Mouse (Mus musculus) testis, postnatal 14 days (tissue): ENCODE measurements at regions not wholly inside any gene's neighbourhood (a gene's known extent, or its start where the extent isn't known, plus 50 kb on each side); places are given as distances from the start of the nearest gene placed in this dataset.

Experiments
- DNase-seq: peaks from one replicate; pipeline ENCODE4 v3.0.0; 2021; ENCODE audit warnings: low spot score

DNA sequence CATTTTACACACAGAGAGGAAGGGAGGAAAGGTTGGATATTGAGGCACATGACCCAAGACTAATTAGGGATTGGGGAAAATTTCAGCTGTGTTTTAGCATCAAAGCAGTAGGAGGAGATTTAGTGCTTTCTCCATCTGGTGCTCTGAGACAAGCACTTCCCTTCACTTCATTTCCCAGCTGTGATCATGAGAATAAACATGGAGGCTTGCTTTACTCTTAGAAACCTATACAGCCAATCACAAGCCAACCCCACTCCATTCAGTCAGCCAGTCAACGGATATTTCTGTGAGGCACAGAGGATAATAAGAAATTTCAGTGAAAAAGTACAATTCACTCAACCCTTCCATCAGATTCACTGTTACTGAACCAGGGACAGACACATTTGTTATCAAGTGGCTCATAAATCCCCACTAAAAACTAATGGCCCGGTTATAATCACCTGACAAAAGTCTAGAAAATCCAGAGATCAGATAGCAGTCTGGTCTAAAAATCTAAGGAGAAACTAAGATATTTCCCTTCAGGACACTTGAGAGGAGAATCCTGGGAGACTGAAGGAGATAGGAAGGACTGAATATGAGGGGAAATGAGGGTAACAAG is 249.7 kb upstream of the Map3k7 start:
- no peak for DNase-seq

DNA sequence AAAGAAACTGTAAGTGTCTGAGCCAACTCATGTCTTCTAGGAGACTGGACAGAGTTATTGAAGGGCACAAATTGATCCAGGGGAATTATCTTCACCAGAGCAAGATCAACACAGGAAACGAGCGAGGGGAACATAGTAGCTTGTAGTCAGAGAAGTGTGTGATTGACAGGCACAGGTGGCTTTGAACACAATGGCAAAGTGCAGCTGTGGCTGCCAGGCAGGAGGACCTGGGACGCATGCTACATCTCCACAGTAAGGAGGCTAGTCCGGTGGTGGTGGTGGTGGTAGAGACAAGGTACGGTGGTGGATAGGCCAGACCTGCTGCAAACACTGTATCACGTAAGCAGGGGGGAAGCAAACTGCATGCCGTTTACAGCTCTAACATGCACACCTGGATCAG is 240.4 kb upstream of the Map3k7 start:
- peak; percentile 41 for DNase-seq

DNA sequence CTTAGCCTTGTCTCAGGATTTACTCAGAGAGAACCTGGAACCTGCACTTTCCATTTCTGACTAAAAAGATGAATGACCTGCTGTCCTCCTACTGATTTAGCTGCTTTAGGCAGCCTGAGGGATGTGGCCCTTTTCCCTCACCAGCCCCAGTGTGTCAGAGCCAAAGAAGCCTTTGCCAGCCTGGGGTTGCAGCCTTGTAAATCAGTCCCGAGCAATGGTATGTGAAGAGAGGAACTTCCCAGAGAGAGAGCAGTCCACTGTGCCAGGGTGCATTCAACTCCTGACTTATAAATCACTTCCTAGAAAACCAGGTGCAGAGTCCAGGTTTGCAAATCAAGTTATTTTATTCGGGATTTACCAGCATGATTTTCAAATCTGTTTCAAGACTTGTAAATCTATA is 239.5 kb upstream of the Map3k7 start:
- no peak for DNase-seq

DNA sequence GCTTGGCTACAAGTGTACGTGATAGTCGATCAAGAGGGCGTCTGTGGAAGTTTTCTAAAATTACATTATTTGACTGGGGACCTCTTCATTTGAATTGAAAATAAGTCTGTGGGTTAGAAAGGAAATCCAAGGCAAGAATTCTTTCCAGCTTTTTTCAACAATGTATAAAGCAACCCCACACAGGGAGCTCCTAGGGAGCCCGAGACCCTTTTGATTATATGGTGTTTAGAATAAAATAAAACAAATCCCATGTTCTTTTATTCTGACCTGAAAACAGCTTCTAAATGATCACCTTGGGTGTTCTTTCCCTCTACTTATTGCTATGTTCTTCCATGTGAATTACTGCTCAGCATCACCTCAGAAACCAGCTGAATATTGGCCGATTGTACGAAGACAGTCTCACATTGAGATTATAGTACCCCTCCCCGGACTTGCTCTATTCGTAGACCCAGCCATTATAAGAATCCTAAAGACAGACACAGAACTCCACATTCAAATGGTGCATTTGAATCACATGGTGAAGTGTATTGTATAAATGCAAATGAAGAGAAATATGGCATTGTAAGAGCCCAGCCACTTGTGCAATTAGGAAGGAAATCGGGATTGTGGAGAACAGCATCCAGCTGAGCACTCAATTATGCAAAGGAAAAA is 236.3 kb upstream of the Map3k7 start:
- DNase-seq, result no peak

DNA sequence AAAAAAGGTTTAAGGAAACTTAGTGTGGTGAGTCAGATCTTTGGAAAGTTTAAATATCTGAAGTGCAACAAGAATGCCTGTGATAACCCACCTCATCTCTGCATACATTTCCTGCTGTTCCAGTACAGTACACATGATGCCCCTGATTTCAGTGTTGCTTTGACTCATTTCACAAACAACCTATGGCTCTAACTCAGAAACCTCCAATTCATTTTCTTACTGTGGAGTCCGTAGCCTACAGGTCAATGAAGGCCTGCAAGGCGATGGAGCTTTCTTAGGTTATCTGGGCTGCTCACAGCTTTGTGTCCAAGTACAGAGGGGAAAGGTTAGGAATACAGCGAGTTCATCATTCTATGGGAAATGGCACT is 235.8 kb upstream of the Map3k7 start:
- DNase-seq, result no peak

DNA sequence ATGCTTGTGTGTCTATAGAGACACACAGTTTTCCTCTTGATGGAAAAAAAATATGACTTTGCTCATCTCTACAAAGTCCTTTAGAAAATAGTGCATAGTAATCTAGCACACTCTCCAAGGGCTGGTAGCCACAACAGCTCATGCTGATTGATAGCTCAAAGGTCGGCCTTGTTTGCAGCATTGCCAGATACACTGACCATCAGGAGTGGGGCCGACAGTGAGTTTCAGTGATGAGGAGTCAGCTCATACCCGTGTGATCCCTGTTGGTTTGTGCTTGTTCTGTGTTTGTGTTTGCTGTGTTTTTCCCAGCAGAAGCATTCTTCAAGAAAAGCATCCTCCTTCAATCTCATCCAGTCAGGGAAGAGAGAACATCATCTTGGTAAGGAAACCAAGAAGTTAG is 220.1 kb upstream of the Map3k7 start:
- DNase-seq, result no peak

DNA sequence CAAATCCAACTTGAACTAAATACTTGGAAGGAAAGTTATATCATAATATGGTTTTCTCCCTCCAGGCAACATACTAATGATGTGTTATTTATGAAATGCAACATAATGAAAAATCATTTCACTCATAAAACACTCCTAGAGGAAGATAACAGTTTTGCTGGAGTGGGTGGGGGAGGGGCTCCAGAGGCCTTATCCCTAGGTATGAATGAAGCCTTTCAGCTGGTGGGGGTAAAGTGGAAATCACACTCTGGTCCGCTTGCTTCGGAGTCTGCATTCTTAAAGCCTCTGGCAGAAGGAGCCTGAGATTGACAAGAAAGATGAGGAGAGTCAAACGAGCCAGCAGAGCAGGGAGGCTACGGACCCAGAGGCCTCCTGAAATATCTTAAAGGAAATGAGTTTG is 219.5 kb upstream of the Map3k7 start:
- no peak for DNase-seq

DNA sequence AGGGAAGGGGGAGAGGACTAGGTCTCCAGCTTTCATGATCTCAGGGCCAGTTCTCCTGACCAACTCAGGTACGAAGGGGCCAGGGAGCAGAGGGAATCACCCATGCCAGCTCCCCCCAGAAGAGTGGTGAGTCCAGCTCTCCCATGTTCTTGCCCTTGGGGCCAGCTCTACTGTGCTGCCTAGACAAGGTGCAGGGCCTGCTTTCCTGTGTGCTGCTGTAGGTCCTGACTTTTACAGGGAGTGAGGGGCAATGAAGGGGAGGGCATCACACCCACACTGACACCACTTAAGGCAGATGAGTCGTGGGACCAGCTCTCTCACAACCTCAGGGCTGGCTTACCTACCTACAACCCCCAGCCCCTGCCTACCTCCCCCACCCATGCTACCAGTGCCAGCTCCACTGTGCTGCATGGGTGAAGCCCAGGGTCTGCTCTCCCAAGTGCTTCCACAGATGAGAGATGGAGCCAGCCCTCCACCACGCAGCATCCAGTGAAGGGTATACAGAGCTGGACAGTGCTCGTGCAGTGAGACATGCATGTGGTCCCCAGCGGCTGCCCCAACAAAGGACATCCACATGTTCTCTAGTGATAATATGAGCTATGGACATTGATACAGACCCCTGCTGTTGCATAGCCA is 210.1 kb upstream of the Map3k7 start:
- no peak for DNase-seq

DNA sequence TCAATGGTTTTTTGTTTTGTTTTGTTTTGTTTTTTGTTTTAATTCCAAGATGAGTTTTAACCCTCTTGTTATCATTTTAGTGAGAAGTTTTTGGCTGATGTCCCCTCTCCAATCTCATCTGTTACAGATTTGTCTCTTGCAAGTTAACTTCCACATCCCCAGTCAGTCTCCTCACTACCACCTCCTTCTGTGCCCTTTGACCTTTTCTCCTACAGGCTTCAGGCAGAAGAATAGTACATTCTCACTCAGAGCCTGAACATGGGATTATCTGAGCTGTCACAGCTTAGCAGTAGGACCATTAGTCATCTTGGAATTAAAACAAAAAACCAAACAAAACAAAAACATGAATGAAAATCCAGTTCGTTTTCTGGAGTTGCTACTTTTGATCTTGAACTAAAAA is 206.8 kb upstream of the Map3k7 start:
- no peak for DNase-seq

DNA sequence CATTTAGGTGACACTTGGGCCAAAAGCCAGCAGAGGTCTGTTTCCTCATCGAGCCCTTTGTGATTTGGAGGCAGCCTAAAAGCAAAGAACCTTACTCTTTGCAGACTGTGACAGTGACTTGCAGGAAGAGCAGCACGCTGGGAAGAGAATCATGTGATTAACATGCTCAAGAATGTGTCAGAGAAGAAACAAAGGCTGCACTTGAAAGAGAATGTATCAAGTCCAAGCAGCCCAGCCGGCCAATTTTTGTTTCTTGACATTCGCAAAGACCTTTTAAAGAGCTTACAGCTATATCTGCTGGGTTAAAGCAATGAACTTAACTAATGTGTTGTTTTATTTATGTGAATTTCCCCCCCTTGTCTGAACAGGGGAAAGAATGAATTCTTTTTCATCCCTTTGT is 203.8 kb upstream of the Map3k7 start:
- peak; percentile 10 for DNase-seq

DNA sequence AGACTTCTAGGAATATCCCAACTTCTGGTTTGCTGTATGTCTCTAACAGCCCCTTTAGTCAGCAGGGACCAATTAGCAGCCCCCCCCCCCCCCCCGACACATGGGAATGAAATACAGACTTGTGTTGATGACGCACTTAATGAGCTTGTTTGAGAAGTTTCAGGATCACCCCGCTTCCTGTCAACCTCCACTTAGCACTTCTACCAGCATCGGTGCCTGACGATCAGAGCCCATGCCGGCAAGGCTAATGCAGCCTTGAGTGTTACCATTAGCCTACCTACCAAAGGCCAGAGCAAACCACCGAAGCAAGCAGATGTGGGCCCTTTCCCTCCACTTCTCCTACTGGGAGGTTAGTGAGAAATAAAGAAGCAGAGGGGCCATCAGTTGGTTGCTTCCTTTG is 201.7 kb upstream of the Map3k7 start:
- DNase-seq, result no peak

DNA sequence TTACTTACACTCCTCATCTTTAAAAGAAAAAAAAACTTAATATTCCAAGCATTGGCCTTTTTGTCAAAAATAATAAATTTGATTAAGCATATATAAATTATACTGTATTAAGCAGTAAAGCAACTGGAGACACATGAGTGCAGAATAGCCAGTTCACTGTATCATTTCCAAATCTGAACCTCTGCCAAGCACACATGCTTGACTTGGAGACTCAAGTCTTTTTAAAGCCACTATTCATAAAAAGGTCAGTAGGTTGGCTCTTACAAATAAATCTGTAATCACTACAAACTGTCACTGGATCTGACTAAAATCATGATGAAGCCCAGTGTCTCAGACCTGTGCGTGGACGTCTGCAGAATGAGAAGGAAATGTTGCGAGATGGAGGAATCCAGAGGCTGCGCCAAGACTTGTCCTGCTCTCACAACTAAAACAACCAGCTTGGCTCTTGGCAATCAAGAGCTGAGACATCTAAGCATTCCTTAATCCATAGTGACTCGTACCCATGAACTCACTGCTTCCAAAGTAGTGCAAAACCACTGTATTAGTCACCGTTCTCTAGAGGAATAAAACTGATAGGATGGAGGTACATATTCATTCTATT is 195.8 kb upstream of the Map3k7 start:
- DNase-seq, result no peak

DNA sequence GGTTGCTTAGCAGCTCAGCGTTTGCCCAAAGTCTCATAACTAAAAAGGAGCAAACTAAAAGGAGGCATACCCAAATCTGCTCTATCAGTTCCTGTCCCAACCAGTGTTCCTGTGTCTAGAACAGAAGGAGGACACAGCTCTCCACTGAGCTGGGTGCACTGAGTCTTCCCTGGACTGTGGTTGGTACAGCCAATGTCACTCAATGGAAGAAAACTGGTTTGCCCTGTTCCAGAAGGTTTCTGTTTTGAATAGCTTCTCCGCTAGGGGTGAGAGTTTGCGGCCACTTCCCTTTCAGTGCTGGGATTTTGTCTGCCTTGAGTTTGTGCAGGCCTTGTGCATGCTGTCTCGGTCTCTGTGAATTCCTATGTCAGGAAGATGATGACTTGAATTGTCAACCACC is 194.6 kb upstream of the Map3k7 start:
- DNase-seq, result no peak

DNA sequence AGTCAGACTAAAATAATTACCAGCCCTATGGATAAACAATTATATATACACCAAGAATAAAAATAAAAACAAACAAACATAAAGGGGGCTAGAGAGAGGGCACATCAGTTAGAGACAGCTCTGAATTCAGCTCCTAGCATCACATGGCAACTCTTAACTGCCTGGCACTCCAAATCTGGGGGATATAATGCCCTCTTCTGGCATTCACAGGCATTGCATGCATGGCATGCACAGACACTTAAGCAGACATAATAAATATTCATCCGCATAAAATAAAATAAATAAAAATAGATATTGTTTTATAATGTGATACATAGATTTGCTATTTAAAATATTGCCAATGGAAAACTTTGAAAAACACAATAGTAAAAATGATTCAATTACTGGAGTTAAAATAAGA is 177.6 kb upstream of the Map3k7 start:
- no peak for DNase-seq

DNA sequence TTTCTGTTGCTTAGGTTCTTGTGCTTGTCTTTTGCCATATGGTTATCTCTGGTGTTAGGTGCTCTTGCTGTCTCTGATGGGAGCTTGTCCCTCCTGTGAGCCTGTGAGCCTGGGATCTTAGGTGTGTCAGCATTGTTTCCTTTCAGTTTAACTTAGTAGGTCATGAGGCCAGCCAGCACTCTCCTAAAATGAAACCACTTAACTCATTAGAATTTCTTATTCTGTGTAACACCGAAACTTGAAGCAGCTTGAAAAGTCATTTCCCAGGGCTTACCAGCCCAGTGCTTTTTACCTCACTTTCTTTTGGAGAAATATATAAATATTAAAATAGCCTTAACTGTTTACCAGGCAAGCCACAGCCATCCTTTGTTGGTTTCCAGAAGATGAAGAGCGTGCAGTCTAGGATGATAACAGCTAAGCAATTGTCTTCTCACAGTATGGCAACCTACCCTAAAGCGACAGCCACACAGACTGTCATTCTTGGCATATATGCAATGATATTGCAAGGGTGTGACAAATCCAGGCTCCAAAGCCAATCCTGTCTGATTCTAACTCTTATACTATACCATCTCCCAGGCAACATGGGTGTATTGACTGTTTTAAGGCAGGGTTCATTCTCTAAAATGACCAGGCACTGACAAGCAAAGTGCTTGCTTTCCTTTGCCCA is 146.2 kb upstream of the Map3k7 start:
- no peak for DNase-seq

DNA sequence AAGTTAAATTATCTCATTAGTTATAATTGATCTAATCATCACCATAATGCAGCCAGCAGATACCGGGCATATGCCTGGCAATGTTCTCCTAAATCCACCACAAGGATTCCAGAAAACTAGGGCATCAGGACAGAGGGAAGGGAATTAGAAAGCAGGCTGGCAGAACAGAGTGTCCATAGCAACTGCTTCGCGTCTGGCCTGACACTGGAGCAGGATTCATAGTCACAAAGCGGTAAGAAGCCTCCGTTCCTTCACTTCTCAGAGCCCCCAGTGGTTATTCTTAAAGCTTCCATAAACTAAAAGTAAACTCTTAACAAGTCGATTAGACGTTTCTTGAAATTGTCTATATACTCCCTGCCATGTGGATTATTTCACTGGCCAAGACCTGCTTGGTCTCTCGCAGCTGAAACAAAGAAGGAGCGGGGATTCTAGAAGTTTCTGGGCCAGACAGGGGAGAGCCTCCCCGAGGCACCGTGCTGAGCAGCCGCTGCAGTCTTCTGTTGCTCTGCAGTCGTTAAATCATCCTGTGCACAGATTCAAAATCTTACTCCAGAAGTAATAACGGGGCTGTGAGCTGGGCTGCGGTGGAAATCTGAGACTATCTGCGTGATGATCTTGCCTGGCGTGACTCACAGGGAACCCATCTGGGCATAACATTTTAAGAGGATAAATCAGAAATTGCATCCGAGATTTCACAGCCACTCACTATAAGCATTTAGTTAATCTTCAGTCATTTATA is 144.2 kb upstream of the Map3k7 start:
- no peak for DNase-seq

DNA sequence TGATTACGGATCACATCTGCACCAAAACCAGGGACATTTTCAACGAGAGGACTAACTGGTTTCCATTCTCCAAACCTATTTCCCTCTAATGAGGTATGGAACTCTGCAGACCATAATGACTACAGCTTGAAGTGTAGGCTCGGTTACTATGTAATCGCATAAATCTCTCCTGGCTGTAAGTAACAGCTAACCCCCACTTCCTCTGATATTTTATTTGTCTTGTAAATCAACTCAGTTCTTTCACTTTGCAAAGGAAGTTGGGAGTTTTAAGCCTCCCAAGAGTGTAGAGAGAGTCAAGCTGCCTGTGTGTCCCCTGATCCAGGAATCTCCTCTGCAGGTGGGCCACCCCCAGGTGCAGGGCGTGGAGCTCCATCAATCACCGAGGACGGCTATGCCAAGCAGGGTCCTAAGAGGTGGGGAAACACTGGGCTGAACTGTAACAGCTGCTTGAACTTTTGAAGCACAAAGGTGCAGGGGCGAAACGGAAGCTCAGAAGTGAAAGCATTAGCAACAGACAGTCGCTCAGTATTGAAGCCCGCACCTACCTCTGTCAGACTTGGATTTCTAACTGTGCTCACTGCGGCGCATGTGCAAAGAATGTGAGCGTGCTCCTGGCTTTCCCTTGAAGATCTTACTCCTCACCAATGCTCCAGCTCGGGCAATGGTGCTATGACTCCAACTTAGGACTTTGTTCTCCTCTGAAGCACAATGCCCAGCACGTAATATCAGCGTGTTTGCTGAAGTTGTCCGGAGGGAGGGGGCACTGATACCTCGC is 140.1 kb upstream of the Map3k7 start:
- DNase-seq, result no peak

DNA sequence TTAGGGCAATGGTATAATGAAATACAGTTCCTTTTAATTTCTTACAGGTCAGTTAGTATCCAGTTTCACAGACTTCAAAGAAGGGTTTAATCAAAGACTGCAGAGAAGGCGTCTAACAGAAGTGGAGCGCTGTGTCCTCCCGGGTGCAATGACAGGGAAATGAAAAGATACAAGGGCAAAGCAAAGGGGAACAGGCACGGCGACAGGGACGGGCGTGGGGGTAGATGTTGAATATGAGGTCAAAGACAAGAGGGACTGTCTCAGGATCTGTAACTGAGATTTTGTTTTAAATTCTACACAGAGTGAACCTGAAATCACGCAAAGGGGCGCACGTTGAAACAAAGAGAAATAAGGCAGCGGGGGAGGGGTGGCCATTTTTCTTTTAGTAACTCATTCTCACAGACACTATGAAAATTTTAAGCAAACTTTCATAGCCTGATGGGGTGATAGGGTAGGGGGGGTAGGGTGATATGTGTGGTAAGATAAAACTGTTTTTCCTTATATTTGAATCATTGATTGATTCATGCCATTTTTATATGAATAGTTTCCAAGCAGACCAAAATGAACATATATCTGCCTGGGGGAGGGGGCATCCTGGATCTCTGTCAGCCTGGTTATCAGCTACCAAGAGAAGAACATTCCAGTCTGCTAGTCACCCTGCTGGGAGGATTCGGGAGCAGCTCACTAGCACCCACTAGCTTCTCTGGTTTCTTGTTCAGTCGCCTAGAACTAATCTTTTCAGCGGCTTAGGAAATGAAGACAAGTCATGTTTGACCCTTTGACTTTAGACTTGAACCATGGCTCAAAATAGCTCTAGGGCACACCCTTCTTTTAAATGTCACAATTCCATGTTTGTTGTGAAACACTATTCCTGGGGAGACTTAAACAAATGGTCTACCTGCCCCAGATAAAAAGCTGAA is 139.1 kb upstream of the Map3k7 start:
- DNase-seq, result no peak

DNA sequence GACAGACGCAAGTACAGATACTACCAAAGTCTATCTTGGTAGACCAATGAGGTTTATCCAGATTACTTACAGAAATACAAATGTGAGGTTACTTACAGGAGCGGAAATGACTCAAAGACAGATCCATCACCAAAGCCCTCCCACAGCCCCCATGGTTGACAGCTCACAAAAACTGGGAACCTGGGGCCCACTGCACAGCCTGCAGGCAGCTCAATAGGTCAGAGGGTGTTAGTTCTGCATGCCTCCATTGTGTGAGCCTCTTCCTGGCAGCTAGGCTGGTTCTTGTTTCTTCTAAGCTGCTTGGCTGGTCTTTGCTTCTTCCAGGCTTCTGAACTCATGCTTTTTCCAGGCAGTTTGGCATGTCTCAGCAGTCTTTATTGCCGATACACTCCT is 138.5 kb upstream of the Map3k7 start:
- no peak for DNase-seq

DNA sequence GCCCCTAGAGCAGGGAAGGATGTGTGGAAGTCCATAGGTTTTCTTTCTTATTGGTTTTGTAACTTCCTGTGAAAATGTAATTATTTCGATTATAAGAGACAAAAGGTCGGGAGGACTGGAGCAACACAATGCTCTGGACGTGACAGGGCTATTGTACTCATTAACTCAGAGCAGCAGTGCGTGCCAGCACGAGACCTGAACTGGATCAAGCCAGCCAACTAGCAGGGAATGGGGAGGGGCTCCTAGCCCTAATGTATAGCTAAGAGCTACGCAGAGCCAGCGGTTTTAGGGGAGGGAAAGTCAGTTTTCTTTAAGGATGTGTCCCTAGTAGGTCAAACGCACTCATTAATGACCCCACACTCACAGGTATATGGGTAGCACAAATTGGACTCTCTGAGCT is 137.2 kb upstream of the Map3k7 start:
- no peak for DNase-seq
